Mouse (Mus musculus): ENCODE measurements around the gene Ssbp2. TPM values are rescaled to one million over a fixed set of nuclear protein-coding genes. Genes with fewer than 3 reads are reported as not detected.

The Ssbp2 gene
- polyA plus RNA-seq, 1 experiment from 2014 or later = 204 TPM

DNA sequence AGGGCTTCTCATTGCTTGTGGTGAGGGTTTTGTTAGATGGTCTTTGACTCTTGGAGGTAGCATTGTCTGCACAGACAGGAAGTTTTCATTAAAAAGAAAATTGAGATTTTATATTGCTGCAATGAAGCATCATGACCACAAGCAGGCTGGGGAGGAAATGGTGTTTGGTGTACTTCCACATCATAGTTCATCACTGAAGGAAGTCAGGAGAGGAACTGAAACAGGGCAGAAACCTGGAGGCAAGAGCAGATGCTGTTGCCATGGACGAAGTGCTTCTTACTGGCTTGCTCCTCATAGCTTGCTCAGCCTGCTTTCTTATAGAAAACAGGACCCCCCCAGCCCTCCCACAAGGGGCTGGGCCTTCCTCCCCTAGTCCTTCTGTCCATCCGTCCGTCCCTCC lies 139.5 kb downstream of the Ssbp2 start:
- Histone ChIP-seq H3K9ac (no peak overlapping the region), H3K4me3 (replicated peaks; ENCODE audit: low read length) (no peak overlapping the region), H3K4me1 (replicated peaks; ENCODE audit: control insufficient read depth, insufficient read depth, low read length) (no peaks in the 10 kb centered on the region), H3K36me3 (replicated peaks; ENCODE audit: control insufficient read depth, insufficient read depth) (no peaks in the 10 kb centered on the region), H3K27ac (no peak overlapping the region), H3K9me3 (ENCODE audit: control insufficient read depth, low read length) (no peaks in the 10 kb centered on the region), H3K4me2 (replicated peaks) (no peak overlapping the region), H3K27me3 (ENCODE audit: control insufficient read depth, insufficient read depth, low read length) (no peaks in the 10 kb centered on the region)
- ATAC-seq (ENCODE audit: low FRiP score) (no peak), DNase-seq (ENCODE audit: low spot score) (no peak)
- WGBS = 91% methylated on average over 3 of the region's 3 CpGs

DNA sequence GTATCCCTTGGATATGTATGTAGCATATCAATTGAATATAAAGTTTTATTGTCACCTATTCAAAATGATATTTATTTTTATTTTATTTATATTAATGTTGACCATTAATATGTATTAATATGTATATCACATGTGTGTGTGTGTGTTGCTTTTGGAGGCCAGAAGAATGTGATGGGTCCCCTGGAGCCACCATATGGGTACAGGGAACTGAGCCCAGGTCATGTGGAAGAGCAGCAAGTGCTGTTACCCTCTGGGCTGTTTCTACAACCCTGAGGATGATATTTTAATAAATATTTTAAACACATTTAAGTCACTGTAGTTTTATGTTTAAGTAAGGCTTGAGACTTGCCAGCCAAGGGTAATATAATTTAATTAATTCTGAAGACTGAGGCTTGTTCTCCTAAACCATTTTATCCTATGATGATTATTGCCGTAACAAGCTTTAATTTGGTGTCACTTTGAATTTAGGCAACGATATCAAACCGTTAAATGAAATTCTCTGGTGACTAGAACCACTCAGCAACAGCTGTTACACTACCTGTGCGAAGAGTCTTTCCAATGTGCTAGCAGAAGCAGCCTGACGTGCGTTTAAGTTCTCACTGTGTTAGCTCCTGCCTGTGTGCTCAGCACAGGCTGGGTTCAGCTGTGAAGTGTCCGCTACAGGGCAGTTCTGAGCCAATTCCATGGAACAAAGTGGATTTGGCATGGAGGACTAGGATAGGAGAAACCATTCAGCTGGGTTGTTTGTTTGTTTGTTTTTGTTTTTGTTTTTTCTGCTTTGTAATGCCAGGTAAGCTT lies 145.2 kb downstream of the Ssbp2 start:
- DNase-seq (ENCODE audit: low spot score) (peak; percentile 33), ATAC-seq (ENCODE audit: low FRiP score) (peak; percentile 62; the same call in 1 of the 2 replicates)
- WGBS = 68% methylated on average over 7 of the region's 7 CpGs
- H3K27me3 ChIP-seq (ENCODE audit: control insufficient read depth, insufficient read depth, low read length) = no peaks in the 10 kb centered on the region
- H3K4me1 ChIP-seq (replicated peaks; ENCODE audit: control insufficient read depth, insufficient read depth, low read length) = no peaks in the 10 kb centered on the region
- no peaks in the 10 kb centered on the region for H3K36me3 ChIP-seq (replicated peaks; ENCODE audit: control insufficient read depth, insufficient read depth)
- no peak overlapping the region for H3K4me2 ChIP-seq (replicated peaks)
- H3K27ac ChIP-seq = no peak overlapping the region
- H3K9me3 ChIP-seq (ENCODE audit: control insufficient read depth, low read length) = no peaks in the 10 kb centered on the region
- H3K9ac ChIP-seq = no peak overlapping the region
- H3K4me3 ChIP-seq (replicated peaks; ENCODE audit: low read length) = no peak overlapping the region

DNA sequence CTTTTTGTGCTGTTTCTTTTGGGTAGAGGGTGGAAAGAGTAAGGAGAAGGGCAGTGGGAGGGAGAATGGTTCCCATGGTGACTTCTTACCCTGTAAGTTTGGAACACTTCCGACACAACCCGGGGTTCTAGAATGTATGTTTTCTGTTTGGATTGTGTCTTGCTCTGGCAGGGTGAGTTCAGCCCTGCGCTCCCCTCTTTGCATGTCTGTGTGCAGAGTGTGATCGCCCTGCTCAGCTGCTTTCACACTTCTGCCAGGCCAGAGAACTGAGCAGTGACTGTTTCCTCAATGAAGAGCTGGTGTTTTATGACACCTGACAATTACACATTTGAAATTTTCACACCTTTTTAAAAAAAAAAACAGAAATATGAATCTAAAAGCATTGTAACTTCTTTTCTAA lies 150.5 kb downstream of the Ssbp2 start:
- no peaks in the 10 kb centered on the region for H3K36me3 ChIP-seq (replicated peaks; ENCODE audit: control insufficient read depth, insufficient read depth)
- no peak overlapping the region for H3K4me3 ChIP-seq (replicated peaks; ENCODE audit: low read length)
- no peak overlapping the region for H3K9ac ChIP-seq
- H3K27me3 ChIP-seq (ENCODE audit: control insufficient read depth, insufficient read depth, low read length) = no peaks in the 10 kb centered on the region
- no peak overlapping the region for H3K27ac ChIP-seq
- no peak overlapping the region for H3K4me2 ChIP-seq (replicated peaks)
- no peaks in the 10 kb centered on the region for H3K4me1 ChIP-seq (replicated peaks; ENCODE audit: control insufficient read depth, insufficient read depth, low read length)
- DNase-seq (ENCODE audit: low spot score) (no peak), ATAC-seq (ENCODE audit: low FRiP score) (no peak)
- WGBS = 74% methylated on average over 4 of the region's 4 CpGs
- no peaks in the 10 kb centered on the region for H3K9me3 ChIP-seq (ENCODE audit: control insufficient read depth, low read length)

DNA sequence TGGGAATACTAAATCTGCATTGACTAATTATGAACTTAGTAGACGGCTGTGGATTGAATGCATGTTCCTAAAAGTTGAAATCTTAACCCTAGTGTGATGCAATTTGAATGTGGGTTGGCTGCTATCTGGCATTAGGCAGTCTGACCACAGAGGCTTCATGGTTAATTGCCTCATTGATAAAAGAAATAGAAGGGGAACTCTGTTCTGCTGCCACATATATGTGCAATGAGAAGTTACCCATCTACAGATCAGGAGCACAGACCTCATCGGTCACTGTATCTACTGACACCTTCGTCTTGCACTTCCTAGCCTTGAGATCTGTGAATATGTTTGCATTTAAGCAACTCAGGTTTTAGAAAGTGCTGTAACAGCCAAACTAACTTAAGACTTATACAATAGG lies 151.8 kb downstream of the Ssbp2 start:
- Histone ChIP-seq H3K27ac (no peak overlapping the region), H3K4me2 (replicated peaks) (no peak overlapping the region), H3K9ac (no peak overlapping the region), H3K9me3 (ENCODE audit: control insufficient read depth, low read length) (no peaks in the 10 kb centered on the region), H3K27me3 (ENCODE audit: control insufficient read depth, insufficient read depth, low read length) (no peaks in the 10 kb centered on the region), H3K4me1 (replicated peaks; ENCODE audit: control insufficient read depth, insufficient read depth, low read length) (no peaks in the 10 kb centered on the region), H3K4me3 (replicated peaks; ENCODE audit: low read length) (no peak overlapping the region), H3K36me3 (replicated peaks; ENCODE audit: control insufficient read depth, insufficient read depth) (no peaks in the 10 kb centered on the region)
- ATAC-seq (ENCODE audit: low FRiP score) (no peak), DNase-seq (ENCODE audit: low spot score) (no peak)
- WGBS = 85% methylated on average over 3 of the region's 3 CpGs

DNA sequence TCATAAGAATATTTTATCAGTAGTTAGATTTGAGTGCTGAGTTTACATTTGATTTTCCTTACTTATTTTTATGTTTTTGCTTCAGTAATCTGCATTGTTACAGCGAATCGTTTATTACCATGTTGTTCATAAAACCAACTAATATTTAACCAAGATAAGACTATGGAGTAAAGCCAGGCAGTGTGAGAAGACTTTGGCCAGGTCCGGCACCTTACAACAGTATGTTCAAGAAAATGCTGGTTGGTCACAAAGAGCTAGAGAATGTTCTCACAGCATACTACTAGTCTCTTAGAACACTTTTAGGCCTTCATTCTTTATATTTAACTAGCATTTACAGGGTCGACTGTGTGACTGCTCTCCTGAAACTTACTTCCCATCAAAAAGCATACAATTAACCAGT lies 152.5 kb downstream of the Ssbp2 start:
- H3K27ac ChIP-seq = no peak overlapping the region
- WGBS = 96% methylated on average over 4 of the region's 4 CpGs
- H3K9ac ChIP-seq = no peak overlapping the region
- no peaks in the 10 kb centered on the region for H3K4me1 ChIP-seq (replicated peaks; ENCODE audit: control insufficient read depth, insufficient read depth, low read length)
- no peak for DNase-seq (ENCODE audit: low spot score)
- H3K9me3 ChIP-seq (ENCODE audit: control insufficient read depth, low read length) = no peaks in the 10 kb centered on the region
- H3K4me2 ChIP-seq (replicated peaks) = no peak overlapping the region
- no peaks in the 10 kb centered on the region for H3K36me3 ChIP-seq (replicated peaks; ENCODE audit: control insufficient read depth, insufficient read depth)
- no peak for ATAC-seq (ENCODE audit: low FRiP score)
- no peak overlapping the region for H3K4me3 ChIP-seq (replicated peaks; ENCODE audit: low read length)
- no peaks in the 10 kb centered on the region for H3K27me3 ChIP-seq (ENCODE audit: control insufficient read depth, insufficient read depth, low read length)

DNA sequence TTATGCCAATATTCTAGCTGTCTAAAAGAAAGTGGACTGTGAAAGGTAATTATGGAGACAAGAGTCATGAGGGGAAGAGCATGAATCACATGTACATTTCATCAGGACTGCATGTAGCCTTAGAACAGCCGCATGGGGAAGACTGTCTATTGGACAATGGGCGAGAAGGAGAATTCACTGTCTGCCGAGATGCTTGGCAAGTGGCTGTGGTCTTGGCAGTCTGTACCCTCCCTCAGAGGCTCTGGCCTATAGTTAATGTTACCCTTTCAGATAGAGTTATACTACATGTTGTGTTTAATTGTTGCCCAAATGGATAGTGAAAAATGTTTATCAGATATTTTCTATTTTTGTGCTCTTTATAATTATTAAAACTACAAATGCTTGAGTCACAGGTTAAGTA lies 156.0 kb downstream of the Ssbp2 start:
- Histone ChIP-seq H3K36me3 (replicated peaks; ENCODE audit: control insufficient read depth, insufficient read depth) (no peaks in the 10 kb centered on the region), H3K27ac (no peak overlapping the region), H3K9ac (no peak overlapping the region), H3K4me2 (replicated peaks) (no peak overlapping the region), H3K4me3 (replicated peaks; ENCODE audit: low read length) (no peak overlapping the region), H3K27me3 (ENCODE audit: control insufficient read depth, insufficient read depth, low read length) (no peaks in the 10 kb centered on the region), H3K4me1 (replicated peaks; ENCODE audit: control insufficient read depth, insufficient read depth, low read length) (no peaks in the 10 kb centered on the region), H3K9me3 (ENCODE audit: control insufficient read depth, low read length) (no peaks in the 10 kb centered on the region)
- DNase-seq (ENCODE audit: low spot score) (no peak), ATAC-seq (ENCODE audit: low FRiP score) (no peak)
- WGBS = 70% methylated on average over 3 of the region's 3 CpGs

DNA sequence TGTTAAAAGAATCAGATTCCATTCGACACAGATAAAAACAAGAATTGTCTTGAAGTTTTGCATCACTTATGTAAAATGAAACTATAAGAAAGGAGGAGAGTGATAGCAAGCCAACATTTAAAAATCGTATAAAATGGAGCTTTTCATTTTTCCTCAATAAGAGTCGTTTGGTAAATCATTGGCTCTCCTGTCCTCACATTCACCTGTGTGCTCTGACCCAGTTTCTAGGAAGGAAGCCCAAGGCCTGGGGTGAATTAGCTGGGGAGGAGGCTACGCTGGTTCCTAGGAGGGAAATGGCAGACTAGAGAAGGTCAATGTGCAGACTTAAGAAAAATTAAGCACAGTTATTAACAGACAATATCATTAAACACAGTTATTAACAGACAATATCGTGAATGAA lies 156.8 kb downstream of the Ssbp2 start:
- DNase-seq (ENCODE audit: low spot score) = no peak
- Histone ChIP-seq H3K27me3 (ENCODE audit: control insufficient read depth, insufficient read depth, low read length) (no peaks in the 10 kb centered on the region), H3K9me3 (ENCODE audit: control insufficient read depth, low read length) (no peaks in the 10 kb centered on the region), H3K27ac (no peak overlapping the region), H3K4me3 (replicated peaks; ENCODE audit: low read length) (no peak overlapping the region), H3K4me1 (replicated peaks; ENCODE audit: control insufficient read depth, insufficient read depth, low read length) (no peaks in the 10 kb centered on the region), H3K4me2 (replicated peaks) (no peak overlapping the region), H3K36me3 (replicated peaks; ENCODE audit: control insufficient read depth, insufficient read depth) (no peaks in the 10 kb centered on the region), H3K9ac (no peak overlapping the region)
- ATAC-seq (ENCODE audit: low FRiP score) = no peak
- 94% methylated on average over 5 of the region's 5 CpGs for WGBS

DNA sequence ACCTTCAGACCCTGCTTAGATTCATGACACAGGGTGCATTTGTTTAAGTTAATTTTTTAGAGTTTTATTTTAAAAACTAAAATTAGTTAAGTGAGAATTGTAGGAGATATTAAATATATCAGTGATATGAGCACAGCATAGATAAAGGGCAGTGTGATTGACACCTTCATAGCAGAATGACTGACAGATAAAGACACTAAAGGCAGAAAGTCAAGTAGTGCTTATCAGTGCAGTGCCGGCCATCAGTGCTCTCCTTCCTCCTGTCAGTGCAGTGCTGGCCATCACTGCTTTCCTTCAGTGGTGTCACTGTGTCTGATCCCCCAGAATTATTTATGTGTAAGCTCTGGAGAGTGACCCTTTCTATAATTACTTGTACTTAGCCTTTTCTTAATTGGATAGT lies 159.3 kb downstream of the Ssbp2 start:
- no peak for ATAC-seq (ENCODE audit: low FRiP score)
- H3K27me3 ChIP-seq (ENCODE audit: control insufficient read depth, insufficient read depth, low read length) = no peaks in the 10 kb centered on the region
- H3K27ac ChIP-seq = no peak overlapping the region
- no peak overlapping the region for H3K4me3 ChIP-seq (replicated peaks; ENCODE audit: low read length)
- H3K36me3 ChIP-seq (replicated peaks; ENCODE audit: control insufficient read depth, insufficient read depth) = no peaks in the 10 kb centered on the region
- no peaks in the 10 kb centered on the region for H3K9me3 ChIP-seq (ENCODE audit: control insufficient read depth, low read length)
- 88% methylated on average over 1 of the region's 1 CpGs for WGBS
- no peak for DNase-seq (ENCODE audit: low spot score)
- no peak overlapping the region for H3K4me2 ChIP-seq (replicated peaks)
- no peaks in the 10 kb centered on the region for H3K4me1 ChIP-seq (replicated peaks; ENCODE audit: control insufficient read depth, insufficient read depth, low read length)
- H3K9ac ChIP-seq = no peak overlapping the region

DNA sequence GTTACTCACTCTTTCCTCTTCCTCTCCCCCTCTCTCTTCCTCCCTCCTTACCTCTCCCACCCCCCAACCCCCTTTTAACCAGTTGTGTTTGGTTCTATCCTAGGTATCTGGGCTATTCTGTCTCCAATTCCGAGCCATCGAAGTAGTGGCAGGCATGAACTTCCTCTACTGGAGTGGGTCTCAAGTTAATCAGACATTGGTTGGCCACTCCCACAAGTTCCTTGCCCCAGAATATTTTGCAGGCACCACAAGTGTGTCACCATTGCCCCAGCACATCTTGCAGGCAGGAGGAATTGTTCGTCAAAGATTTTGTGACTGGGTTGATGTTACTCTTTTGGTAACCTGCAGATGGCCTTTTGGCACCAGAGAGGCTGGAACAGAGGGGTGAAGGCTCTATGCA lies 160.5 kb downstream of the Ssbp2 start:
- Histone ChIP-seq H3K27me3 (ENCODE audit: control insufficient read depth, insufficient read depth, low read length) (no peaks in the 10 kb centered on the region), H3K4me3 (replicated peaks; ENCODE audit: low read length) (no peak overlapping the region), H3K27ac (no peak overlapping the region), H3K9ac (no peak overlapping the region), H3K36me3 (replicated peaks; ENCODE audit: control insufficient read depth, insufficient read depth) (no peaks in the 10 kb centered on the region), H3K9me3 (ENCODE audit: control insufficient read depth, low read length) (no peaks in the 10 kb centered on the region), H3K4me2 (replicated peaks) (no peak overlapping the region), H3K4me1 (replicated peaks; ENCODE audit: control insufficient read depth, insufficient read depth, low read length) (no peaks in the 10 kb centered on the region)
- DNase-seq (ENCODE audit: low spot score) = no peak
- ATAC-seq (ENCODE audit: low FRiP score) = no peak
- 89% methylated on average over 3 of the region's 3 CpGs for WGBS

DNA sequence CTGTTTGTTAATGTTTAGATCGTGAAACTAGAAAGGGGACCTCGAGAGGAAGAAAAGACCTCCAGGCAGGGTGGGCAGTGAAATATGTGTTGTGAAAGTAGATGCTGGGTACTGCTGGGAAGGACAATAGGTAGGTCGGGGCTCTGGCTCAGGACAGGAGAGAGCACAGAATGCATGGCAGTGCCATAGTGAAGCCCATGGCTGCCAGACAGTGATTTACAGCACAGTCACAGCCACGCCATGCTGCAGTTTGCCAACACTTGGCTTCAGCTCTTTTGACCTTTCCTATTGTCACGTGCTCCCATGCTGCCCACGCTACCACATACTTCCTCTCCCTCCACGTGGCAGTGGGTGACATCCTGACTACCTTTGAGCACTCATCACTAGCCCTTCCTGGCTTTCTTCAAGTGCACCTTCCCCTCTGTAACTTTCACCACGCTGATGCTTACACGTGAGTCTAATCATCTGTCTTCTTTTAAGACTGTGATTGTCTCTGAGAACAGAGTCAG lies 171.3 kb downstream of the Ssbp2 start:
- Histone ChIP-seq H3K4me1 (replicated peaks; ENCODE audit: control insufficient read depth, insufficient read depth, low read length) (no peaks in the 10 kb centered on the region), H3K9ac (no peak overlapping the region), H3K27me3 (ENCODE audit: control insufficient read depth, insufficient read depth, low read length) (no peaks in the 10 kb centered on the region), H3K36me3 (replicated peaks; ENCODE audit: control insufficient read depth, insufficient read depth) (no peaks in the 10 kb centered on the region), H3K9me3 (ENCODE audit: control insufficient read depth, low read length) (no peaks in the 10 kb centered on the region), H3K4me2 (replicated peaks) (no peak overlapping the region), H3K4me3 (replicated peaks; ENCODE audit: low read length) (no peak overlapping the region), H3K27ac (no peak overlapping the region)
- no peak for ATAC-seq (ENCODE audit: low FRiP score)
- 66% methylated on average over 9 of the region's 9 CpGs for WGBS
- no peak for DNase-seq (ENCODE audit: low spot score)

All from hindbrain, embryonic 14.5 days (tissue).